In genomic region chr4:59036490-59037127, GRCm38 (mm10) we compare ENCODE assay signal across 8 mouse cellular contexts. TPM values are rescaled to one million over a fixed set of nuclear protein-coding genes. Genes with fewer than 3 reads are reported as not detected.
DNase-seq lines count a peak whose midpoint lies in the region; ATAC-seq and TF ChIP-seq lines count a peak whose summit lies in the region.

No protein-coding gene starts in this region.

- no peaks in the 10 kb centered on the region for H3K4me1 ChIP-seq in ES-Bruce4 (ENCODE audit: control insufficient read depth, insufficient read depth, low read length)
- 0 out of 2 replicates have a peak, but pooled peaks cover 3% of the 10 kb centered on the region for H3K4me1 ChIP-seq in forebrain, embryonic 11.5 days (replicated peaks; ENCODE audit: control insufficient read depth, insufficient read depth, low read length)

- TF ChIP-seq EP300 in ES-Bruce4 (IDR thresholded peaks at IDR 0.05; ENCODE audit: insufficient read depth, low read depth, low read length): no peak

- ATAC-seq in forebrain, embryonic 11.5 days (replicated peaks; ENCODE audit: low FRiP score): peak; percentile 47

- WGBS in forebrain, embryonic 11.5 days: 51% methylated on average over 13 of the region's 13 CpGs

- intact Hi-C loops in heart, postnatal 14 days (cut with DNase I): loop anchor here (1.0 to 5.0 kb wide), 2 partner anchors 34 to 51 kb away; partner anchors contain the start of gene Gm20503

- no peaks in the 10 kb centered on the region for H3K27me3 ChIP-seq in ES-Bruce4 (ENCODE audit: control insufficient read depth, insufficient read depth, low read length, poor library complexity, severe bottlenecking)
- H3K27me3 ChIP-seq in forebrain, embryonic 11.5 days (ENCODE audit: control insufficient read depth, insufficient read depth, low read length): no peaks in the 10 kb centered on the region

- H3K36me3 ChIP-seq in ES-Bruce4 (ENCODE audit: control insufficient read depth, insufficient read depth, low read length, poor library complexity, severe bottlenecking): no peaks in the 10 kb centered on the region
- H3K36me3 ChIP-seq in forebrain, embryonic 11.5 days (ENCODE audit: control insufficient read depth, insufficient read depth, low read length): no peaks in the 10 kb centered on the region

- no peak for TF ChIP-seq POLR2A in ES-Bruce4 (IDR thresholded peaks at IDR 0.05; ENCODE audit: insufficient read depth, low read length)

- peaks cover 14% of the 10 kb centered on the region for H3K9me3 ChIP-seq in ES-Bruce4 (replicated peaks; ENCODE audit: control insufficient read depth, insufficient read depth, low read length, poor library complexity, severe bottlenecking)
- no peaks in the 10 kb centered on the region for H3K9me3 ChIP-seq in forebrain, embryonic 11.5 days (ENCODE audit: control insufficient read depth, low read length)

- H3K9ac ChIP-seq in ES-Bruce4 (ENCODE audit: low read depth, poor library complexity, severe bottlenecking): no peak overlapping the region
- no peak overlapping the region for H3K9ac ChIP-seq in forebrain, embryonic 11.5 days (ENCODE audit: low read length)

- TF ChIP-seq CTCF in ES-Bruce4 (IDR thresholded peaks at IDR 0.05; ENCODE audit: low read depth, low read length): peak; percentile 56

- no peak overlapping the region for H3K4me3 ChIP-seq in ES-Bruce4 (ENCODE audit: low read depth, low read length)
- no peak overlapping the region for H3K4me3 ChIP-seq in forebrain, embryonic 11.5 days (ENCODE audit: low read depth, low read length)

- DNase-seq in c-Kit-positive CD71-negative TER-119-negative erythroid progenitor cells, embryonic 14.5 days (ENCODE audit: low read depth): peak; percentile 88
- DNase-seq in forebrain, embryonic 11.5 days (ENCODE audit: low spot score): peak; percentile 85
- DNase-seq in heart, postnatal 14 days: peak; percentile 76 to 81
- peak; percentile 63 for DNase-seq in layer of hippocampus, adult 9-11 months
- peak; percentile 82 for DNase-seq in lung, postnatal 10 days
- DNase-seq in ovary, postnatal 14 days (ENCODE audit: low spot score): peak; percentile 58
- DNase-seq in thymus, postnatal 14 days: peak; percentile 82

- no peak overlapping the region for H3K4me2 ChIP-seq in forebrain, embryonic 11.5 days (ENCODE audit: low read depth, low read length, severe bottlenecking)

- H3K27ac ChIP-seq in ES-Bruce4 (ENCODE audit: insufficient read depth, low read length): no peak overlapping the region
- H3K27ac ChIP-seq in forebrain, embryonic 11.5 days (ENCODE audit: low read depth, low read length): no peak overlapping the region

RNA-seq across cellular contexts. Expression of gene Gng10, which starts 1.7 kb away (rescaled TPM):
- polyA plus RNA-seq in ES-Bruce4 (2011; ENCODE audit: insufficient read depth, insufficient read length, low read depth, missing spikeins): 18.3 and 18.4 TPM in 2 replicates
- 83.2 and 92.6 TPM in 2 replicates for polyA plus RNA-seq in forebrain, embryonic 11.5 days (2014; fragmentation: Nextera tagmentation; extraction: Ambion mirVana)
- 10 to 100 TPM; 20.0 to 26.6 TPM for total RNA-seq in heart, postnatal 14 days (2021)

RNA-seq across cellular contexts. Expression of gene Gm20503, which starts 33.6 kb away (rescaled TPM):
- not detected in 2 replicates for polyA plus RNA-seq in ES-Bruce4 (2011; ENCODE audit: insufficient read depth, insufficient read length, low read depth, missing spikeins)
- polyA plus RNA-seq in forebrain, embryonic 11.5 days (2014; fragmentation: Nextera tagmentation; extraction: Ambion mirVana): 6.5 and 7.0 TPM in 2 replicates
- 1 to 10 TPM; 2.5 to 5.5 TPM for total RNA-seq in heart, postnatal 14 days (2021)

RNA-seq across cellular contexts. Expression of gene Dnajc25, which starts 41.7 kb away (rescaled TPM):
- 6.1 TPM in 2 replicates for polyA plus RNA-seq in ES-Bruce4 (2011; ENCODE audit: insufficient read depth, insufficient read length, low read depth, missing spikeins)
- polyA plus RNA-seq in forebrain, embryonic 11.5 days (2014; fragmentation: Nextera tagmentation; extraction: Ambion mirVana): 6.6 and 7.7 TPM in 2 replicates
- 10 to 100 TPM; 16.2 to 16.5 TPM for total RNA-seq in heart, postnatal 14 days (2021)

RNA-seq across cellular contexts. Expression of gene Ptgr1, which starts 49.7 kb away (rescaled TPM):
- 17.9 and 19.8 TPM in 2 replicates for polyA plus RNA-seq in ES-Bruce4 (2011; ENCODE audit: insufficient read depth, insufficient read length, low read depth, missing spikeins)
- polyA plus RNA-seq in forebrain, embryonic 11.5 days (2014; fragmentation: Nextera tagmentation; extraction: Ambion mirVana): 16.6 and 16.8 TPM in 2 replicates
- total RNA-seq in heart, postnatal 14 days (2021): 1 to 10 TPM; 4.9 to 5.0 TPM
